In genomic region chr14:116553316-116553715, GRCm38 (mm10) we compare ENCODE assay signal across 22 mouse cellular contexts.
A peak's percentile ranks its signal among the peaks of the same experiment; 100 is the strongest.
DNase-seq lines count a peak whose midpoint lies in the region; ATAC-seq and TF ChIP-seq lines count a peak whose summit lies in the region.
"Had no signal": no experiment of that assay in that cellular context is flagged by ENCODE, and none has a peak within 500 bp of the region (broad histone marks: within the 10 kb centered on the region; RNA-seq: fewer than 3 reads in every experiment).

No protein-coding gene starts in this region.

- H3K4me1 ChIP-seq in hindbrain, embryonic 10.5 days (replicated peaks) = peaks cover 11% of the 10 kb centered on the region; the same call in 1 of the 2 replicates
- 0 out of 2 replicates have a peak, but pooled peaks cover 3% of the 10 kb centered on the region for H3K4me1 ChIP-seq in hindbrain, embryonic 13.5 days (replicated peaks)
- no peaks in the 10 kb centered on the region for H3K4me1 ChIP-seq in hindbrain, embryonic 14.5 days (replicated peaks; ENCODE audit: control insufficient read depth, insufficient read depth, low read length)
- no peaks in the 10 kb centered on the region for H3K4me1 ChIP-seq in cerebellum, adult 2 months (ENCODE audit: control insufficient read depth, insufficient read depth, low read length)
- H3K4me1 ChIP-seq: neural tube, embryonic 12.5 days had no signal

- no peaks in the 10 kb centered on the region for H3K27me3 ChIP-seq in hindbrain, embryonic 10.5 days (ENCODE audit: insufficient read depth, poor library complexity, severe bottlenecking)
- no peaks in the 10 kb centered on the region for H3K27me3 ChIP-seq in hindbrain, embryonic 13.5 days
- no peaks in the 10 kb centered on the region for H3K27me3 ChIP-seq in hindbrain, embryonic 14.5 days (ENCODE audit: control insufficient read depth, insufficient read depth, low read length)
- no peaks in the 10 kb centered on the region for H3K27me3 ChIP-seq in cerebellum, adult 2 months (ENCODE audit: control insufficient read depth, insufficient read depth, low read length)
- H3K27me3 ChIP-seq: embryonic facial prominence, embryonic 12.5 days; neural tube, embryonic 12.5 days; Patski had no signal

- H3K9ac ChIP-seq in hindbrain, embryonic 13.5 days = no peak overlapping the region
- no peak overlapping the region for H3K9ac ChIP-seq in hindbrain, embryonic 14.5 days
- H3K9ac ChIP-seq: embryonic facial prominence, embryonic 12.5 days; liver, postnatal 0 days; neural tube, embryonic 12.5 days had no signal

- no peak for ATAC-seq in hindbrain, embryonic 13.5 days (ENCODE audit: low FRiP score)
- ATAC-seq in hindbrain, embryonic 14.5 days (ENCODE audit: low FRiP score) = no peak
- ATAC-seq: liver, postnatal 0 days; Patski had no signal

- TF ChIP-seq POLR2A in cerebellum, adult 2 months (IDR thresholded peaks at IDR 0.05; ENCODE audit: borderline replicate concordance, insufficient read depth, low read length) = no peak

- H3K36me3 ChIP-seq in hindbrain, embryonic 10.5 days = no peaks in the 10 kb centered on the region
- no peaks in the 10 kb centered on the region for H3K36me3 ChIP-seq in hindbrain, embryonic 13.5 days
- no peaks in the 10 kb centered on the region for H3K36me3 ChIP-seq in hindbrain, embryonic 14.5 days (replicated peaks; ENCODE audit: control insufficient read depth, insufficient read depth)
- H3K36me3 ChIP-seq: embryonic facial prominence, embryonic 12.5 days; neural tube, embryonic 12.5 days had no signal

- H3K4me2 ChIP-seq in hindbrain, embryonic 13.5 days = no peak overlapping the region
- 0 out of 2 replicates have a peak overlapping the region, but pooled peaks have one; percentile 17 for H3K4me2 ChIP-seq in hindbrain, embryonic 14.5 days (replicated peaks)
- H3K4me2 ChIP-seq: embryonic facial prominence, embryonic 12.5 days; neural tube, embryonic 12.5 days had no signal

- 39% methylated on average over 7 of the region's 7 CpGs for WGBS in hindbrain, embryonic 10.5 days
- WGBS in hindbrain, embryonic 13.5 days = 28% methylated on average over 7 of the region's 7 CpGs
- 19% methylated on average over 7 of the region's 7 CpGs for WGBS in hindbrain, embryonic 14.5 days
- WGBS in cerebellum, adult 2 months = 29% methylated on average over 7 of the region's 7 CpGs

- H3K9me3 ChIP-seq in hindbrain, embryonic 10.5 days = no peaks in the 10 kb centered on the region
- no peaks in the 10 kb centered on the region for H3K9me3 ChIP-seq in hindbrain, embryonic 13.5 days
- no peaks in the 10 kb centered on the region for H3K9me3 ChIP-seq in hindbrain, embryonic 14.5 days (ENCODE audit: control insufficient read depth, low read length)
- H3K9me3 ChIP-seq: embryonic facial prominence, embryonic 12.5 days; neural tube, embryonic 12.5 days had no signal

- TF ChIP-seq CTCF in cerebellum, adult 2 months (IDR thresholded peaks at IDR 0.05; ENCODE audit: borderline replicate concordance, insufficient read depth, low read depth, low read length) = no peak

- peak; percentile 4 for DNase-seq in hindbrain, embryonic 10.5 days (ENCODE audit: low spot score)
- peak; percentile 52 for DNase-seq in Muller cell, postnatal 12 days (ENCODE audit: inconsistent ontology term)
- DNase-seq in embryo, embryonic 10.5 days (ENCODE audit: low spot score) = peak; percentile 34
- DNase-seq in hindbrain, embryonic 14.5 days (ENCODE audit: low spot score) = no peak
- no peak for DNase-seq in cerebellum, adult 2 months
- DNase-seq in kidney, postnatal 36 days = no peak
- no peak for DNase-seq in cerebellum, adult 11-12 months
- DNase-seq: adrenal gland, postnatal 25 days; cerebellum, postnatal 14 days; gastrocnemius, adult 2 months; heart, adult 11 months; kidney, adult 8-10 months; kidney, postnatal 4 days; liver; liver, postnatal 0 days; lung, postnatal 36 days; right cerebral cortex, postnatal 25 days; thymus, postnatal 25 days had no signal

- H3K27ac ChIP-seq in hindbrain, embryonic 10.5 days = no peak overlapping the region
- no peak overlapping the region for H3K27ac ChIP-seq in hindbrain, embryonic 13.5 days
- H3K27ac ChIP-seq in hindbrain, embryonic 14.5 days = no peak overlapping the region
- H3K27ac ChIP-seq in cerebellum, adult 2 months (ENCODE audit: insufficient read depth, low read length) = no peak overlapping the region
- H3K27ac ChIP-seq: embryonic facial prominence, embryonic 12.5 days; gastrocnemius, adult 2 months; neural tube, embryonic 12.5 days had no signal

- no peak overlapping the region for H3K4me3 ChIP-seq in hindbrain, embryonic 10.5 days
- no peak overlapping the region for H3K4me3 ChIP-seq in hindbrain, embryonic 13.5 days
- no peak overlapping the region for H3K4me3 ChIP-seq in hindbrain, embryonic 14.5 days (replicated peaks; ENCODE audit: low read length)
- H3K4me3 ChIP-seq in cerebellum, adult 2 months (replicated peaks; ENCODE audit: insufficient read depth, low read depth, low read length) = no peak overlapping the region
- H3K4me3 ChIP-seq: embryonic facial prominence, embryonic 12.5 days; gastrocnemius, adult 2 months; neural tube, embryonic 12.5 days had no signal

Comparison
In these comparisons a context has a peak if more than half of its experiments do, and no peak if none do; other contexts are left out.
1. DNase-seq: peak in hindbrain, embryonic 10.5 days (single experiment), Muller cell, postnatal 12 days (single experiment) and embryo, embryonic 10.5 days (single experiment); none in hindbrain, embryonic 14.5 days (single experiment), cerebellum, adult 2 months (0 of 2), kidney, postnatal 36 days (0 of 2) and cerebellum, adult 11-12 months (single experiment).